Mouse (Mus musculus) heart, adult 10 weeks (tissue): ENCODE results near the gene Sit1. TPM values are rescaled to one million over a fixed set of nuclear protein-coding genes. Genes with fewer than 3 reads are reported as not detected.

ENCODE experiments used
- polyA plus RNA-seq: library from polyadenylated mRNA; stranded (reverse); fragments of 350-450 nt; fragmentation: Illumina TruSeq; extraction: RNeasy Lipid Tissue Mini Kit (QIAGEN cat#74804); gene quantifications from one replicate; pipeline ENCODE4 v1.2.3, GENCODE M21; 2014; ENCODE audit warnings: low read depth, low replicate concordance

Sit1 gene
- polyA plus RNA-seq = not detected

GRCm38 (mm10) chr4:43483535-43484091 lies at the start of gene Sit1:
Sit1 (minus strand) TSS chr4:43483734.

DNA sequence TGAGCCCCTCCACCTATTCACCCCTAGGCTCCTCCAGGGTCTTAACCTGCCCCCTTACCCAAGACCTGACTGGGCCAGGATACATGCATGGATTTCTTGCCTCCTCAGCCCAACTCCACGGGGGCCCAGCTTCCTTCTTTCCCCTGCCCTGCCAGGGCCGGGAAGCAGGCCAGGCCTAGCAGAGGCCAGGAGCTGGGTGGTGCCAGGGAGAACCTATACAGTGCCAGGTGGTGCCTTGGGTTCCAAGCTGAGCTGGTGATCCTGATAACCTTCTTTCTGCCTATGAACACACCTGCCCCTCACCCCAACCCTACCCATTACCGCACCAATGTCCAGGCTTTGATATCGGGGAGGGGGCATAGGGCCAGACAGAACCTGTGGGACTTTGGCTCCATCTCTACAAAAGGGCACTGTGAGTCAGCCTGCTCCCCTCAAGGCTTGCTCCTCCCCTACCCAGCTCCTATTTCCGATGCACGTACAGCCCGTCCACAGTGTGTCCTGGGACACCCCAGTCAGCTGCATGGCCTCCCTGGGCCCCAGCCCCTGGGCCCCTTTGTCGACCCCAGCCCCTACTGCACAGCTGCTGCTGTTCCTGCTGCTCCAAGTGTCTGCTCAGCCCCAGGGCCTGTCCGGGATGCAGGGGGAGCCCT lies 23.1 kb upstream of the Sit1 start, which contains the start of gene Car9:
TSS of gene Car9 (plus strand) at position 431 of the 650 bp plus-strand sequence.

DNA sequence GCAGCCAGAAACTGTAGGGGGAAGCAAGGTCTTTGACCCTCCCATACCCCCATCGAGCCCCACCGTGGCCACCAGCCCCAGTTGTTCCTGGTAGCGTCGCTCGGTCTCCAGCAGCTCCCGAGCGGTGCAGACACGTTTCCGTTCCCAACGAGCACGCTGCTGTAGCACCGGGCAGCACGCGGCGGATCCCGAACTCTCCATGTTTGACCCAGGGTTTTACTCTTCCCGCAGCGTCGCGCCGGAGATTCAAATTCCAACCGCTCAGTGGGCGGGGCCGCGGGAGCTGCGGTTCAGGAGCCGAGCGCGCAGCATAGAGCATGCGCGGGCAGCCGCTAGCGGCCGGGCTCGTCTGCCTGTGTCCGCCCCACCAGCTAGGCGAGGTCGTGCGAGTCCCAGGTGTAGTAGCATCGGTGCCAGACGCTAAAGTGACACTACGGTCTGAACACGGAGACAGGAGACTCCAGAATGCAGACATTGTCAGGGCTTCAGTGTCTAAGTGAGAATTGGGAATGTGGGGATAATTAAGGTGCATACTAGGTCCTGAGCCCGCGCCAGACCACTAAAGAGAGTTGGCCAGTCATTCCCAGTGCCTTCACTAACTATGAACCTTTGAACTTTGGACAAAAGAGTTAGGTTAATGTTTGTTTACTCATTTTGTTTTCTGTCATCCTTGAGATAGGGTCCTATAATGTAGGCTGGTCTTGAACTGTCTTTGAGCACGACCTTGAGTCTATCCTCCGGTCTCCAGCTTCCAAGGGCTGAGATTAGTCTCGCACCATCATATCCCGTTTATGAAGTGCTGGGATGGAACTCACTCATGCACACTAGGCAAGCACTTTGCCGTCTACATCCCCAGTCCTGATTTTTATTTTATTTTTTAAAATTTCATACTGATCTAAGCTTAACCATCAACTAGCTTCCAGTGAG lies 16.1 kb upstream of the Sit1 start, which contains the start of gene Arhgef39:
TSS of gene Arhgef39 (minus strand) at position 289 of the 927 bp plus-strand sequence.

DNA sequence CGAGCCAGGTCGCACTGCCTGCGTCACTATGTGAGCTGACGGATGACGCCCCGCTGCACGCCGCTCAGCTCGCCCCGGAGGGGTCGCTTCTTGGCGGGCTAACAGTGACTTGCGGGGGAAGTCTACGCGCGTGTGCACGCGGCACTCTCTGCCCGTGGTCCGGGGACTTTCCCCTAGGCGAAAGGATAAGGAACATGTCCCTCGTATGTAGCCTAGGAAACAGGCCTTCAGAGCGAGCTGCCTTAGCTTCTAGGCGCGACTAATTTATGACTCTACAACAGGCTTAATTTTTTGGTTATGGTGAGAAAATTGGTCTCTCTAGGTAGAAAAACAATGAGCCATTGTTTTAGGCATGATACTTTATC lies 9.3 kb upstream of the Sit1 start, which contains the start of gene Ccdc107:
TSS of gene Ccdc107 (plus strand) at position 80 of the 365 bp plus-strand sequence.

DNA sequence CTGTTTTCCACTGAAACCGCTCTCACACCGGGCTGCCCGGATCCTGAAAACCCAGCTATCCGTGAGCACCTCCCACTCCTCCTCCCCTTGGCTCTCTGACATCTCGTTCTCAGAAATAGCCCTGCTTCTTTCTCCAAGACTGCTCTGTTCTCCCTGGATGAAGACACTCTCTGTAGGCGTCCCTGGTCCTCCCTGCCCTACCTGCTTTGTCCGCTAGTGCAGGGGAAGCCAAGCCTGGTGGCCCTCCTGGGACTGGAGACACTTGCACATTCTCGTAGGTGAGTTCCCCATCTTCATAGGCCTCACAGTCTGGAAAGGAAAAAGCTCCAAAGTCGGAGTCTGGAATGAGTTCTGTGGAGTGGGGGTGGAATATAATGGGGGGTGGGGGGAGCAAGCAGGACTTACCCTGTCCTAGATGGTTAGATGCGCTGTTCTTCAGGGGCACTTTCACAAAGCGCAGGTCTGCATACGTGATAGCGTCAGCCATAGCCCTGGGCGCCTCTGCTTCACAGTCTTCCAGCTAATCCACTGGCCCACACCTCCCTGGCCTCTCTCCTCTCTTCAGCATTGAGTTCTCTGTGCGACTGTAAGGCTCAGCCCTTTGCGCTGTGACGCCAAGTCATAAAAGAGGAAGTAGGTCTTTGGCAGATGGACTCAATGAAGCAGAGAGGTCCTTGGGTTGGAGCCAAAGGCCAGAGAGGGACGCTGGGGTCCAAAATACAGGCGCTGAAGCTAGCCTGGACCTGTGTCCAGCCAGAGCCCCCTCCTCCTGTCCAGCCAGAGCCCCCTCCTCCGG lies 29.3 kb downstream of the Sit1 start, which contains the start of gene Cd72:
TSS of gene Cd72 (minus strand) at position 588 of the 796 bp plus-strand sequence.

DNA sequence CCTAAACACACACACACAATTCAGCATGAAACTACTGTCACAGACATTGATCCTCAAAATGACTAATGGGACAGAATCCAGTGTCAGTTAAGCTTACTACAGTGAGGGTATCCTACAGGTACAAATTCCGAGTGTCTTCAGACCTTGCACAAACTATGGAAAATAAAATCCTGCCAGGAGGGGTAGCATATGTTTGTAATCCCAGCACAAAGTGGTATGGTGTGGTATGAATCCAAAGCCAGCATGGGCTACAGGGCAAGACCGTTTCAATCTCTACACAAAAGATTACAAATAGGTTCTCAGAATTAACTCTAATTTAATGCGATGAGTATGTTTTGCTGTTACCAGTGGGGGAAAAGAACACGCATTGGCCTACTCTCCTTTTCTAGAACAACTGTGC lies 41.9 kb downstream of the Sit1 start, which contains the start of gene Tesk1:
TSS of gene Tesk1 (plus strand) at position 301 of the 400 bp plus-strand sequence.

Other genes starting within 250 kb of the Sit1 start
- gene Atp8b5, start 216.6 kb downstream of the Sit1 start, polyA plus RNA-seq = 0.18 TPM
- gene Rusc2, start 101.8 kb downstream of the Sit1 start, polyA plus RNA-seq = 28.7 TPM
- gene Fam166b, start 54.6 kb downstream of the Sit1 start, polyA plus RNA-seq = not detected
- gene Tesk1, start 41.8 kb downstream of the Sit1 start, polyA plus RNA-seq = 33.9 TPM
- gene Cd72, start 29.1 kb downstream of the Sit1 start, polyA plus RNA-seq = 2.3 TPM
- 48.0 TPM for gene Ccdc107, start 9.2 kb upstream of the Sit1 start, polyA plus RNA-seq
- 1.3 TPM for gene Arhgef39, start 16.0 kb upstream of the Sit1 start, polyA plus RNA-seq
- gene Car9, start 23.2 kb upstream of the Sit1 start, polyA plus RNA-seq = 0.92 TPM
- gene Tpm2, start 40.0 kb upstream of the Sit1 start, polyA plus RNA-seq = 82.5 TPM
- gene Creb3, start 78.6 kb upstream of the Sit1 start, polyA plus RNA-seq = 32.4 TPM
- 51.7 TPM for gene Tln1, start 79.0 kb upstream of the Sit1 start, polyA plus RNA-seq
- gene Rgp1, start 95.0 kb upstream of the Sit1 start, polyA plus RNA-seq = 28.1 TPM
- 17.7 TPM for gene Gba2, start 95.1 kb upstream of the Sit1 start, polyA plus RNA-seq
- not detected for gene Msmp, start 100.8 kb upstream of the Sit1 start, polyA plus RNA-seq
- gene Npr2, start 148.2 kb upstream of the Sit1 start, polyA plus RNA-seq = 50.9 TPM
- gene Spag8, start 169.9 kb upstream of the Sit1 start, polyA plus RNA-seq = not detected
- gene Hint2, start 172.7 kb upstream of the Sit1 start, polyA plus RNA-seq = 196 TPM
- gene Tmem8b, start 185.2 kb upstream of the Sit1 start, polyA plus RNA-seq = 18.3 TPM
- 0.42 TPM for gene Fam221b, start 185.4 kb upstream of the Sit1 start, polyA plus RNA-seq
- not detected for gene Olfr70, start 217.1 kb upstream of the Sit1 start, polyA plus RNA-seq
- gene Olfr71, start 226.5 kb upstream of the Sit1 start, polyA plus RNA-seq = not detected
- 6.5 TPM for gene Hrct1, start 243.5 kb upstream of the Sit1 start, polyA plus RNA-seq
- 5.6 TPM for gene Spaar, start 246.3 kb upstream of the Sit1 start, polyA plus RNA-seq